Mouse (Mus musculus) embryonic facial prominence, embryonic 15.5 days (tissue): ENCODE measurements around the gene Nudt5. TPM values are rescaled to one million over a fixed set of nuclear protein-coding genes. Genes with fewer than 3 reads are reported as not detected.
"Not testable (repeated sequence)": the region's sequence is repeated elsewhere in the genome, so short reads cannot be mapped to it uniquely, and the experiment has no call there.

Experiments
- ATAC-seq: fragments of 200-750 bp; cut with Nextera tagmentation; 2 replicates; pipeline ENCODE4 v1.8.0; 2017; ENCODE audit warnings: low read depth, moderate TSS enrichment; ENCODE audit not compliant: insufficient number of reproducible peaks, low FRiP score, low TSS enrichment
- H3K27ac ChIP-seq: fragments of 300-500 bp; sonication (generic); replicated peaks from 2 replicates; pipeline ENCODE4 v1.5.1; 2015; ENCODE audit warnings: mild to moderate bottlenecking, inconsistent platforms
- H3K27me3 ChIP-seq: fragments of 300-500 bp; sonication (generic); 2 replicates; pipeline ENCODE4 v1.6.1; 2015; ENCODE audit warnings: inconsistent platforms
- H3K36me3 ChIP-seq: fragments of 300-500 bp; sonication (generic); 2 replicates; pipeline ENCODE4 v1.6.1; 2015; ENCODE audit warnings: mild to moderate bottlenecking, inconsistent platforms
- H3K4me1 ChIP-seq: fragments of 300-500 bp; sonication (generic); 2 replicates; pipeline ENCODE4 v1.6.1; 2015; ENCODE audit warnings: inconsistent platforms
- H3K4me2 ChIP-seq: fragments of 300-500 bp; sonication (generic); replicated peaks from 2 replicates; pipeline ENCODE4 v1.6.1; 2015; ENCODE audit warnings: mild to moderate bottlenecking, inconsistent platforms
- H3K4me3 ChIP-seq: fragments of 300-500 bp; sonication (generic); replicated peaks from 2 replicates; pipeline ENCODE4 v1.5.1; 2015; ENCODE audit warnings: mild to moderate bottlenecking, inconsistent platforms
- H3K9ac ChIP-seq: fragments of 300-500 bp; sonication (generic); 2 replicates; pipeline ENCODE4 v1.6.1; 2015; ENCODE audit warnings: inconsistent platforms
- H3K9me3 ChIP-seq: fragments of 300-500 bp; sonication (generic); replicated peaks from 2 replicates; pipeline ENCODE4 v1.6.1; 2016; ENCODE audit warnings: inconsistent platforms
- WGBS: fragments of 180-500 bp; shearing (Covaris S2); methylation state at CpG from one replicate; pipeline ENCODE4 v1.1.7; 2015; 5-methylcytosine and 5-hydroxymethylcytosine counted together
- polyA plus RNA-seq: library from polyadenylated mRNA; unstranded; fragments of >200 nt; fragmentation: Nextera tagmentation; extraction: Ambion mirVana; gene quantifications from 2 replicates; pipeline ENCODE4 v1.2.1, GENCODE M21; 2015

The Nudt5 gene
- 60.0 and 63.2 TPM in 2 replicates for polyA plus RNA-seq

GRCm38 (mm10) chr2:5844873-5845631 is at the start of gene Nudt5, which contains the start of gene Cdc123:
Nudt5 (plus strand) TSS chr2:5845019.
Cdc123 (minus strand) TSS chr2:5845164.
- WGBS = under 1% methylated on average over 53 of the region's 53 CpGs
- H3K4me1 ChIP-seq = peaks cover 14% of the 10 kb centered on the region
- ATAC-seq = peak; percentile 94
- no peaks in the 10 kb centered on the region for H3K27me3 ChIP-seq
- peak within 1 kb of the TSS; percentile 77 for H3K4me3 ChIP-seq
- H3K4me2 ChIP-seq = peak within 1 kb of the TSS; percentile 59
- peaks cover 21% of the 10 kb centered on the region for H3K36me3 ChIP-seq
- H3K27ac ChIP-seq = peak within 1 kb of the TSS; percentile 95
- peak within 1 kb of the TSS; percentile 65 for H3K9ac ChIP-seq
- no peaks in the 10 kb centered on the region for H3K9me3 ChIP-seq

GRCm38 (mm10) chr2:5797816-5798672 is 46.8 kb upstream of the Nudt5 start:
- peaks cover 71% of the 10 kb centered on the region for H3K36me3 ChIP-seq
- H3K9me3 ChIP-seq = no peaks in the 10 kb centered on the region
- 89% methylated on average over 11 of the region's 11 CpGs for WGBS
- ATAC-seq = no peak
- 0 out of 2 replicates have a peak, but pooled peaks cover 3% of the 10 kb centered on the region for H3K4me1 ChIP-seq
- H3K4me3 ChIP-seq = no peak overlapping the region
- no peak overlapping the region for H3K27ac ChIP-seq
- no peak overlapping the region for H3K4me2 ChIP-seq
- H3K9ac ChIP-seq = no peak overlapping the region
- H3K27me3 ChIP-seq = no peaks in the 10 kb centered on the region

- WGBS = 84% methylated on average over 9 of the region's 9 CpGs
- Histone ChIP-seq H3K36me3 (peaks cover 72% of the 10 kb centered on the region), H3K9me3 (no peaks in the 10 kb centered on the region)
These were observed 43.6 kb upstream of the Nudt5 start for GRCm38 (mm10) chr2:5801182-5801640.

GRCm38 (mm10) chr2:5801927-5802590 is 42.8 kb upstream of the Nudt5 start:
- 83% methylated on average over 10 of the region's 10 CpGs for WGBS
- H3K4me2 ChIP-seq = no peak overlapping the region
- ATAC-seq = no peak
- H3K4me3 ChIP-seq = no peak overlapping the region
- H3K36me3 ChIP-seq = peaks cover 65% of the 10 kb centered on the region
- H3K27me3 ChIP-seq = no peaks in the 10 kb centered on the region
- no peaks in the 10 kb centered on the region for H3K9me3 ChIP-seq
- H3K4me1 ChIP-seq = 0 out of 2 replicates have a peak, but pooled peaks cover 3% of the 10 kb centered on the region
- no peak overlapping the region for H3K27ac ChIP-seq
- no peak overlapping the region for H3K9ac ChIP-seq

More at GRCm38 (mm10) chr2:5801182-5801640, 43.6 kb upstream of the Nudt5 start:
- H3K4me1 ChIP-seq = 0 out of 2 replicates have a peak, but pooled peaks cover 3% of the 10 kb centered on the region
- H3K9ac ChIP-seq = no peak overlapping the region
- no peak overlapping the region for H3K27ac ChIP-seq
- no peak for ATAC-seq
- no peak overlapping the region for H3K4me2 ChIP-seq
- H3K4me3 ChIP-seq = no peak overlapping the region
- no peaks in the 10 kb centered on the region for H3K27me3 ChIP-seq

- Histone ChIP-seq H3K9me3 (no peaks in the 10 kb centered on the region), H3K4me3 (no peak overlapping the region), H3K36me3 (peaks cover 60% of the 10 kb centered on the region), H3K27ac (no peak overlapping the region), H3K4me1 (0 out of 2 replicates have a peak, but pooled peaks cover 3% of the 10 kb centered on the region), H3K9ac (no peak overlapping the region), H3K4me2 (no peak overlapping the region), H3K27me3 (no peaks in the 10 kb centered on the region)
- no peak for ATAC-seq
- WGBS = 80% methylated on average over 6 of the region's 6 CpGs
These were observed 40.3 kb upstream of the Nudt5 start for GRCm38 (mm10) chr2:5804440-5805045.

GRCm38 (mm10) chr2:5805228-5805627 is 39.6 kb upstream of the Nudt5 start:
- no peak overlapping the region for H3K27ac ChIP-seq
- no peaks in the 10 kb centered on the region for H3K27me3 ChIP-seq
- no peak overlapping the region for H3K4me3 ChIP-seq
- H3K9ac ChIP-seq = no peak overlapping the region
- ATAC-seq = no peak
- H3K9me3 ChIP-seq = no peaks in the 10 kb centered on the region
- H3K4me1 ChIP-seq = 0 out of 2 replicates have a peak, but pooled peaks cover 3% of the 10 kb centered on the region
- 85% methylated on average over 7 of the region's 7 CpGs for WGBS
- H3K4me2 ChIP-seq = no peak overlapping the region
- peaks cover 65% of the 10 kb centered on the region for H3K36me3 ChIP-seq

- H3K9me3 ChIP-seq, H3K4me2 ChIP-seq, ATAC-seq, H3K4me3 ChIP-seq, H3K9ac ChIP-seq, H3K27me3 ChIP-seq, H3K27ac ChIP-seq, H3K4me1 ChIP-seq: not testable (repeated sequence)
- H3K36me3 ChIP-seq = peaks cover 64% of the 10 kb centered on the region
- WGBS = 81% methylated on average over 3 of the region's 3 CpGs
These were observed 38.6 kb upstream of the Nudt5 start for GRCm38 (mm10) chr2:5806201-5806600.

- H3K4me2 ChIP-seq = no peak overlapping the region
- WGBS = 94% methylated on average over 5 of the region's 5 CpGs
These were observed 34.6 kb upstream of the Nudt5 start for GRCm38 (mm10) chr2:5810036-5810718.

GRCm38 (mm10) chr2:5811235-5811782 is 33.5 kb upstream of the Nudt5 start:
- Histone ChIP-seq H3K4me3 (no peak overlapping the region), H3K27ac (no peak overlapping the region), H3K27me3 (no peaks in the 10 kb centered on the region), H3K9ac (no peak overlapping the region), H3K9me3 (no peaks in the 10 kb centered on the region), H3K36me3 (peaks cover 52% of the 10 kb centered on the region), H3K4me1 (no peaks in the 10 kb centered on the region), H3K4me2 (no peak overlapping the region)
- 88% methylated on average over 5 of the region's 5 CpGs for WGBS
- ATAC-seq = no peak

More at GRCm38 (mm10) chr2:5810036-5810718, 34.6 kb upstream of the Nudt5 start:
- H3K27me3 ChIP-seq = no peaks in the 10 kb centered on the region
- no peak overlapping the region for H3K9ac ChIP-seq
- no peaks in the 10 kb centered on the region for H3K9me3 ChIP-seq
- H3K27ac ChIP-seq = no peak overlapping the region
- H3K36me3 ChIP-seq = peaks cover 55% of the 10 kb centered on the region
- no peak overlapping the region for H3K4me3 ChIP-seq
- no peaks in the 10 kb centered on the region for H3K4me1 ChIP-seq
- ATAC-seq = no peak

- Histone ChIP-seq H3K9ac (no peak overlapping the region), H3K4me2 (no peak overlapping the region), H3K36me3 (peaks cover 62% of the 10 kb centered on the region), H3K4me3 (no peak overlapping the region), H3K4me1 (no peaks in the 10 kb centered on the region), H3K9me3 (no peaks in the 10 kb centered on the region), H3K27me3 (no peaks in the 10 kb centered on the region), H3K27ac (no peak overlapping the region)
- WGBS = 89% methylated on average over 10 of the region's 10 CpGs
- no peak for ATAC-seq
These were observed 23.6 kb upstream of the Nudt5 start for GRCm38 (mm10) chr2:5821264-5821663.
